Mouse (Mus musculus): Measurements from ENCODE around the gene Prl7a2.

DNA sequence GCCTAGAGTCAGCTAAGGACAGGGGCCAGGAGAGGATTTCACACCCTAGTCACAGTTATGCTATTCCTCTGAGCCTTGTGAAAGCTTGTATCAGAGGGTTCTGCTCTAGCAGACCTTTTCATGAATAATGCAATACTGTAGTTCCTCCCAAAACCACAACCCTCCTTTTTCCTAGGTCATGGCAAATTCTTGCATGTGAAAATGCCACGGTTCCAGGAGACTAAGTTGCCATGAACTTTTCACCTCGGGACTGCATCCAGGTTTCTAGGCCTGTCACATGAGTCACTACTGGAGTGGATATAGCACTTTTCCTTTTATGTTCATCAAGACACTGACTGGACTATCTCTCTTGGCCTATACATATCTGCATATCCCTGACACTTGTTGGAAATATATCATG lies 38.7 kb upstream of the Prl7a2 start:
- no peak for TF ChIP-seq CTCF (IDR thresholded peaks at IDR 0.05; ENCODE audit: low read depth, low read length)
- no peak for TF ChIP-seq EP300 (IDR thresholded peaks at IDR 0.05; ENCODE audit: insufficient read depth, low read depth, low read length)
